Mouse (Mus musculus) intestine, embryonic 15.5 days (tissue): Measurements from ENCODE around the gene Tecpr2. TPM values are rescaled to one million over a fixed set of nuclear protein-coding genes. Genes with fewer than 3 reads are reported as not detected.

Experiments
- ATAC-seq: fragments of 200-750 bp; cut with Nextera tagmentation; 2 replicates; pipeline ENCODE4 v1.8.0; 2017; ENCODE audit warnings: moderate TSS enrichment, moderate library complexity
- H3K27ac ChIP-seq: fragments of 300-500 bp; sonication (generic); 2 replicates; pipeline ENCODE4 v1.5.1; 2015; ENCODE audit warnings: mild to moderate bottlenecking, inconsistent platforms
- H3K27me3 ChIP-seq: fragments of 300-500 bp; sonication (generic); replicated peaks from 2 replicates; pipeline ENCODE4 v1.6.1; 2015; ENCODE audit warnings: inconsistent platforms
- H3K36me3 ChIP-seq: fragments of 300-500 bp; sonication (generic); 2 replicates; pipeline ENCODE4 v1.6.1; 2015; ENCODE audit warnings: inconsistent platforms
- H3K4me1 ChIP-seq: fragments of 300-500 bp; sonication (generic); replicated peaks from 2 replicates; pipeline ENCODE4 v1.6.1; 2015; ENCODE audit warnings: inconsistent platforms
- H3K4me2 ChIP-seq: fragments of 300-500 bp; sonication (generic); replicated peaks from 2 replicates; pipeline ENCODE4 v1.6.1; 2015; ENCODE audit warnings: mild to moderate bottlenecking, inconsistent platforms
- H3K4me3 ChIP-seq: fragments of 300-500 bp; sonication (generic); replicated peaks from 2 replicates; pipeline ENCODE4 v1.5.1; 2015; ENCODE audit warnings: inconsistent platforms
- H3K9ac ChIP-seq: fragments of 300-500 bp; sonication (generic); 2 replicates; pipeline ENCODE4 v1.6.1; 2015; ENCODE audit warnings: inconsistent platforms
- H3K9me3 ChIP-seq: fragments of 300-500 bp; sonication (generic); 2 replicates; pipeline ENCODE4 v1.6.1; 2016; ENCODE audit warnings: inconsistent platforms
- WGBS: fragments of 180-500 bp; shearing (Covaris S2); methylation state at CpG from one replicate; pipeline ENCODE4 v1.1.7; 2015; 5-methylcytosine and 5-hydroxymethylcytosine counted together
- polyA plus RNA-seq: library from polyadenylated mRNA; unstranded; fragments of >200 nt; fragmentation: Nextera tagmentation; extraction: Ambion mirVana; gene quantifications from 2 replicates; pipeline ENCODE4 v1.2.1, GENCODE M21; 2015

Gene Tecpr2
- 3.0 and 3.1 TPM in 2 replicates for polyA plus RNA-seq

DNA sequence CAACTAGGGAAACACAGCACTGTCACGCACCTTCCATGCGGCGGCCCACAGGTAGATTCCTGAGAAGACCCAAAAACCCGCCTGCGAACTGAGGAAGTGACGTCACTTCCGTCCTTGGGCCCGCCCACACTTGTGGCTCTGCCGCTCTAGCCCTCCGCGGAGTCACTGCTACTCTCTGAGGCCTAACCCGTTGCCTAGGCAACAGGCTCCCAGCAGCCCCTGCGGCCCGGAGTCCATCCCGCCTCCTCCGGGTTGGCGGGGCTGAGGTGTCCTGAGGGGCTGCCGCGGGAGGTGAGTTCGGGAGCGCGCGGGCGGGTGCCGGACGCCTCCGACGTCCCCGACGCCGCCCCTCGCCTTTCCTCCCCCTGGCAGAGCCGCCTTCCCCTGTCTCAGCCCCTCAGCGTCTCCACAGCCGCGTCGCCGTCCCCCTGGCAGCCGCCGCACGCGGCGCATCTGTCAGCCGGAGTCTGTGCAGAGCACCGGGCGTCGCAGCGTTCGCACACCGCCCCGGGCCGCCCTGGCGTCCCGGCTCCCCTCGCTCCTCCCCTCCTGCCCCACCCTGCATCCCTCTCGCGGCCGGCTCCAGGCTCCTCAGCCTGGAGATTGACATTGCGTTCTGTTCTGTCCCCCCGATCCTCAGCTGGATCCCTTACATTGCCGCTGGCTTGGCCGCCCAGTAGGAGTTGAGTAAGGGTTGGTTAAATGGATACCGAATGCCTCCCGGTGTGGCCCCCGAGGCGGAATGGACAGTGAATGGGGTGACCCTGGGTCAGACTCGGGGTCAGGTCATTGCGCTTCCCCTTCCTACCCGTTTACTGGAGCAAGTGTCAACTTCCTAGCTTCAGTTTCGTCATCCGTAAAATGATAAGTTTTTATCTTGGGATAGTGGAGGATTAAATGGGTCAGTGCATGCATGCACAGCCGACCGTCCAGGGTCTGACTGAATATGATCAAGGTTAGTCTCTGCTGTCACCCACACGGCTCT lies at the start of gene Tecpr2, which contains the start of gene Cinp:
TSS of gene Tecpr2 (plus strand) at position 229 of the 985 bp plus-strand sequence.
TSS of gene Cinp (minus strand) at position 110 of the 985 bp plus-strand sequence.
- WGBS: under 1% methylated on average over 72 of the region's 74 CpGs
- no peaks in the 10 kb centered on the region for H3K9me3 ChIP-seq

GRCm38 (mm10) chr12:110840348-110841198 lies 48.5 kb upstream of the Tecpr2 start, which contains the start of gene Mok:
Gene Mok (minus strand): TSS chr12:110840939.
- Histone ChIP-seq H3K4me1 (peaks cover 9% of the 10 kb centered on the region), H3K9ac (peak within 1 kb of the TSS; percentile 55), H3K36me3 (no peaks in the 10 kb centered on the region), H3K27ac (no peak within 1 kb of the TSS), H3K4me3 (peak within 1 kb of the TSS; percentile 76), H3K27me3 (no peaks in the 10 kb centered on the region), H3K9me3 (no peaks in the 10 kb centered on the region), H3K4me2 (peak within 1 kb of the TSS; percentile 71)
- WGBS: under 1% methylated on average over 71 of the region's 71 CpGs
- peak; percentile 67 for ATAC-seq

More for the DNA sequence above, at the start of gene Tecpr2, which contains the start of gene Cinp:
- ATAC-seq: peak; percentile 100
- Histone ChIP-seq H3K27me3 (no peaks in the 10 kb centered on the region), H3K4me2 (peak within 1 kb of the TSS; percentile 86), H3K4me3 (peak within 1 kb of the TSS; percentile 90), H3K4me1 (peaks cover 13% of the 10 kb centered on the region; the same call in 1 of the 2 replicates), H3K9ac (peak within 1 kb of the TSS; percentile 72), H3K36me3 (no peaks in the 10 kb centered on the region), H3K27ac (peak within 1 kb of the TSS; percentile 90)

- 66% methylated on average over 5 of the region's 5 CpGs for whole genome bisulfite sequencing
- Histone ChIP-seq H3K27me3 (no peaks in the 10 kb centered on the region), H3K4me3 (no peak overlapping the region), H3K36me3 (no peaks in the 10 kb centered on the region), H3K4me2 (no peak overlapping the region), H3K27ac (no peak overlapping the region), H3K9me3 (no peaks in the 10 kb centered on the region), H3K4me1 (peaks cover 17% of the 10 kb centered on the region), H3K9ac (no peak overlapping the region)
- ATAC-seq: no peak
These were observed 47.2 kb upstream of the Tecpr2 start for GRCm38 (mm10) chr12:110841731-110842493.

- Histone ChIP-seq H3K27ac (no peak overlapping the region), H3K4me1 (peaks cover 17% of the 10 kb centered on the region), H3K9ac (peak overlapping the region; percentile 51), H3K36me3 (no peaks in the 10 kb centered on the region), H3K27me3 (no peaks in the 10 kb centered on the region), H3K4me3 (peak overlapping the region; percentile 52), H3K9me3 (no peaks in the 10 kb centered on the region), H3K4me2 (peak overlapping the region; percentile 87)
- WGBS: 18% methylated on average over 32 of the region's 32 CpGs
- 0 out of 2 replicates have a peak, but pooled peaks have one; percentile 4 for ATAC-seq
These were observed 45.6 kb upstream of the Tecpr2 start for GRCm38 (mm10) chr12:110843194-110844048.

- peak overlapping the region; percentile 87 for H3K4me2 ChIP-seq
- H3K9ac ChIP-seq: peak overlapping the region; percentile 51
- no peaks in the 10 kb centered on the region for H3K9me3 ChIP-seq
- WGBS: under 1% methylated on average over 42 of the region's 42 CpGs
- peak; percentile 55 for ATAC-seq
- H3K4me1 ChIP-seq: peaks cover 17% of the 10 kb centered on the region
- H3K36me3 ChIP-seq: no peaks in the 10 kb centered on the region
- peak overlapping the region; percentile 64 for H3K27ac ChIP-seq
- no peaks in the 10 kb centered on the region for H3K27me3 ChIP-seq
- H3K4me3 ChIP-seq: peak overlapping the region; percentile 52
These were observed 44.6 kb upstream of the Tecpr2 start for GRCm38 (mm10) chr12:110844227-110845130.

DNA sequence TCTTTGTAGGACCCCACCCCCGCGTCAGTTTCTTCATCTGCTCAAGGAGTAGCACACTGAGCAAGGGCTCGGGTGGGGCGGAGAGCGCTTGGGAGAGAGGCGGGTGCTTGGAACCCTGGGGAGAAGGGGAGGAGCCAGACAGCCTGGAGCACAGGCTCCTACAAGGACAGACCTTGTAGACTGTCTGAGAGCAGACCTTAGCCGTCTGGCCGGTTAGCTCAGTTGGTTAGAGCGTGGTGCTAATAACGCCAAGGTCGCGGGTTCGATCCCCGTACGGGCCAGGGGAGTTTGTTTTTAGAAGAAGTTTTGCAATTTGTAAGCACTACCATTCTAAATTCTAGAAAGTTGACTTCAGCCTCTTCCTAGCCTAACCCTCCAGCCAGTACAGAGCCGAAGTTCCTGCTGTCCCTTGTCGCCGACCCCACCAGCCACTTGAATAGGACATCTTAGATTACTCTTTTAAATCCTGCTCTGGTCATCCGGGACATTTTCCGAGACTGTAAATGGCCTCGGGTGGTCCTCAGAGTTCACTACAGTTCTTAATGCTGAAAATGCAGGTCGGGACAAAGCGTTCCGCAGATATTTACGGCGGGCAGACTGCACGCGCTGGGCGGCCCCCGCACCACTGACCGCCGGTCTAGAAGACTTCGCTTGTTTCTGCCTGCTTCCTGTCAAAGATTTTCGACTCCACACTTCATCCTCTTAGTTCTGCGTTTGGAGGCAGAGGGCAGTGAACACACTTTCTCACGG lies 43.8 kb upstream of the Tecpr2 start:
- H3K36me3 ChIP-seq: no peaks in the 10 kb centered on the region
- H3K9ac ChIP-seq: peak overlapping the region; percentile 59
- H3K27ac ChIP-seq: peak overlapping the region; percentile 77
- no peaks in the 10 kb centered on the region for H3K27me3 ChIP-seq
- WGBS: under 1% methylated on average over 36 of the region's 36 CpGs
- peak overlapping the region; percentile 87 for H3K4me2 ChIP-seq
- ATAC-seq: peak; percentile 93
- no peaks in the 10 kb centered on the region for H3K9me3 ChIP-seq
- peak overlapping the region; percentile 52 for H3K4me3 ChIP-seq
- peaks cover 17% of the 10 kb centered on the region for H3K4me1 ChIP-seq

- Histone ChIP-seq H3K9ac (peak overlapping the region; percentile 59), H3K9me3 (no peaks in the 10 kb centered on the region), H3K27me3 (no peaks in the 10 kb centered on the region), H3K27ac (no peak overlapping the region), H3K4me1 (peaks cover 26% of the 10 kb centered on the region), H3K4me3 (peak overlapping the region; percentile 52), H3K4me2 (peak overlapping the region; percentile 87), H3K36me3 (no peaks in the 10 kb centered on the region)
- 64% methylated on average over 6 of the region's 6 CpGs for WGBS
- no peak for ATAC-seq
These were observed 42.8 kb upstream of the Tecpr2 start for GRCm38 (mm10) chr12:110846191-110846765.

- under 1% methylated on average over 88 of the region's 89 CpGs for WGBS
- no peaks in the 10 kb centered on the region for H3K27me3 ChIP-seq
- H3K36me3 ChIP-seq: no peaks in the 10 kb centered on the region
These were observed 38.8 kb upstream of the Tecpr2 start, which contains the start of gene Zfp839 for GRCm38 (mm10) chr12:110850010-110850928. Gene Zfp839 (plus strand): TSS chr12:110850253.

More at GRCm38 (mm10) chr12:110850010-110850928, 38.8 kb upstream of the Tecpr2 start, which contains the start of gene Zfp839:
- peaks cover 22% of the 10 kb centered on the region for H3K4me1 ChIP-seq
- H3K4me2 ChIP-seq: peak within 1 kb of the TSS; percentile 76
- peak within 1 kb of the TSS; percentile 86 for H3K9ac ChIP-seq
- peak within 1 kb of the TSS; percentile 92 for H3K4me3 ChIP-seq
- ATAC-seq: peak; percentile 88
- H3K27ac ChIP-seq: peak within 1 kb of the TSS; percentile 85
- no peaks in the 10 kb centered on the region for H3K9me3 ChIP-seq
